Mouse (Mus musculus) ES-Bruce4 (cell line): ENCODE results near the gene Acot7.

ENCODE experiments used
- CTCF ChIP-seq: IDR thresholded peaks from one replicate; pipeline ENCODE4 v1.8.1; 2011; ENCODE audit warnings: low read depth, low read length
- EP300 ChIP-seq: IDR thresholded peaks from 2 replicates; pipeline ENCODE4 v1.6.1; 2011; ENCODE audit warnings: low read depth, low read length; ENCODE audit not compliant: insufficient read depth
- POLR2A ChIP-seq: IDR thresholded peaks from one replicate; pipeline ENCODE4 v1.8.1; 2011; ENCODE audit warnings: low read length; ENCODE audit not compliant: insufficient read depth

DNA sequence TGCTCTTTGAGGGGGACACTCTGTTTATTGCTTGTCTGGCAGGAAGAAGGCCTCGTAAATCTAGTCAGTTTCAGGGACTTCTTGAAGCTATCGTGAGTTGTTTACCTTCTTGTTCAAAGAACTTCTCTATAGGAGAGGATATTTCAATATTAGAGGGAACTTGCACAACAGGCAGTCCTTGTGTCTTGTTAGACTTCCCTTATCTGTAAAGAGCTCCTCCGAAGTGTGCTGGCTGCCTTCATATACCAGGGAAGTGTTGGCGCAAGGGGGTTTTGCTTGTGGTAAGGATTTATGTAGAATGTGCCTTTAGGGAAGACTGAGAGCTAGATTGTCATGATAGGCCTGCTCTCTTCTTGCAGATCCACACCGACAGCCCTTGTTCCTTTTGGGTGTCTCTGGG lies 46.2 kb downstream of the Acot7 start:
- TF ChIP-seq CTCF = no peak
- no peak for TF ChIP-seq POLR2A
- no peak for TF ChIP-seq EP300
